Mouse (Mus musculus) midbrain, postnatal 0 days (tissue): ENCODE data around the gene Rhox4g. TPM values are rescaled to one million over a fixed set of nuclear protein-coding genes. Genes with fewer than 3 reads are reported as not detected.

Experiments
- polyA plus RNA-seq: library from polyadenylated mRNA; unstranded; fragments of >200 nt; fragmentation: Nextera tagmentation; extraction: Ambion mirVana; gene quantifications from 2 replicates; pipeline ENCODE4 v1.2.1, GENCODE M21; 2015
- total RNA-seq: library from RNA; depleted of rRNA; stranded (reverse); fragments of >200 nt; gene quantifications from 2 replicates; pipeline ENCODE4 v1.2.3, GENCODE M21; 2014; rRNA removed

The Rhox4g gene
- total and polyA plus RNA-seq, 2 experiments from 2014 or later: not detected

Other genes starting within 250 kb of the Rhox4g start
- gene Rhox2b, start 239.3 kb downstream of the Rhox4g start, total RNA-seq: not detected in 2 replicates
- not detected in 2 replicates for gene Rhox2b, start 239.3 kb downstream of the Rhox4g start, polyA plus RNA-seq
- not detected in 2 replicates for gene Rhox4b, start 218.8 kb downstream of the Rhox4g start, total RNA-seq
- not detected in 2 replicates for gene Rhox4b, start 218.8 kb downstream of the Rhox4g start, polyA plus RNA-seq
- not detected in 2 replicates for gene Rhox2c, start 197.6 kb downstream of the Rhox4g start, total RNA-seq
- not detected in 2 replicates for gene Rhox2c, start 197.6 kb downstream of the Rhox4g start, polyA plus RNA-seq
- gene Rhox3c, start 192.7 kb downstream of the Rhox4g start, total RNA-seq: not detected in 2 replicates
- not detected in 2 replicates for gene Rhox3c, start 192.7 kb downstream of the Rhox4g start, polyA plus RNA-seq
- not detected in 2 replicates for gene Rhox4c, start 171.0 kb downstream of the Rhox4g start, total RNA-seq
- not detected in 2 replicates for gene Rhox4c, start 171.0 kb downstream of the Rhox4g start, polyA plus RNA-seq
- gene Rhox2d, start 157.9 kb downstream of the Rhox4g start, total RNA-seq: not detected in 2 replicates
- gene Rhox2d, start 157.9 kb downstream of the Rhox4g start, polyA plus RNA-seq: not detected in 2 replicates
- gene Rhox4d, start 137.0 kb downstream of the Rhox4g start, total RNA-seq: not detected in 2 replicates
- gene Rhox4d, start 137.0 kb downstream of the Rhox4g start, polyA plus RNA-seq: not detected in 2 replicates
- gene Rhox2e, start 120.9 kb downstream of the Rhox4g start, total RNA-seq: not detected in 2 replicates
- gene Rhox2e, start 120.9 kb downstream of the Rhox4g start, polyA plus RNA-seq: 0.20 TPM in 1 of 2 replicates, not detected in the other
- not detected in 2 replicates for gene Rhox3e, start 109.3 kb downstream of the Rhox4g start, total RNA-seq
- gene Rhox3e, start 109.3 kb downstream of the Rhox4g start, polyA plus RNA-seq: not detected in 2 replicates
- not detected in 2 replicates for gene Rhox4e, start 93.9 kb downstream of the Rhox4g start, total RNA-seq
- gene Rhox4e, start 93.9 kb downstream of the Rhox4g start, polyA plus RNA-seq: not detected in 2 replicates
- gene Rhox2f, start 79.9 kb downstream of the Rhox4g start, total RNA-seq: not detected in 2 replicates
- gene Rhox2f, start 79.9 kb downstream of the Rhox4g start, polyA plus RNA-seq: not detected in 2 replicates
- not detected in 2 replicates for gene Rhox3f, start 70.3 kb downstream of the Rhox4g start, total RNA-seq
- gene Rhox3f, start 70.3 kb downstream of the Rhox4g start, polyA plus RNA-seq: not detected in 2 replicates
- gene Rhox4f, start 43.6 kb downstream of the Rhox4g start, total RNA-seq: not detected in 2 replicates
- not detected in 2 replicates for gene Rhox4f, start 43.6 kb downstream of the Rhox4g start, polyA plus RNA-seq
- gene Rhox3g, start 22.7 kb downstream of the Rhox4g start, total RNA-seq: not detected in 2 replicates
- not detected in 2 replicates for gene Rhox3g, start 22.7 kb downstream of the Rhox4g start, polyA plus RNA-seq
- not detected in 2 replicates for gene Rhox2g, start 7.9 kb downstream of the Rhox4g start, total RNA-seq
- not detected in 2 replicates for gene Rhox2g, start 7.9 kb downstream of the Rhox4g start, polyA plus RNA-seq
- not detected in 2 replicates for gene Rhox3h, start 17.4 kb upstream of the Rhox4g start, total RNA-seq
- not detected in 2 replicates for gene Rhox3h, start 17.4 kb upstream of the Rhox4g start, polyA plus RNA-seq
- not detected in 2 replicates for gene Rhox2h, start 21.9 kb upstream of the Rhox4g start, total RNA-seq
- not detected in 2 replicates for gene Rhox2h, start 21.9 kb upstream of the Rhox4g start, polyA plus RNA-seq
- 1.5 TPM in 1 of 2 replicates, not detected in the other for gene Rhox5, start 153.5 kb upstream of the Rhox4g start, total RNA-seq
- gene Rhox5, start 153.5 kb upstream of the Rhox4g start, polyA plus RNA-seq: 0.69 and 1.1 TPM in 2 replicates
- not detected in 2 replicates for gene Rhox6, start 175.6 kb upstream of the Rhox4g start, total RNA-seq
- not detected in 2 replicates for gene Rhox6, start 175.6 kb upstream of the Rhox4g start, polyA plus RNA-seq
- gene Rhox7a, start 180.4 kb upstream of the Rhox4g start, total RNA-seq: not detected in 2 replicates
- not detected in 2 replicates for gene Rhox7a, start 180.4 kb upstream of the Rhox4g start, polyA plus RNA-seq
- gene Rhox8, start 227.6 kb upstream of the Rhox4g start, total RNA-seq: not detected in 2 replicates
- not detected in 2 replicates for gene Rhox8, start 227.6 kb upstream of the Rhox4g start, polyA plus RNA-seq
- not detected in 2 replicates for gene Rhox7b, start 245.9 kb upstream of the Rhox4g start, total RNA-seq
- not detected in 2 replicates for gene Rhox7b, start 245.9 kb upstream of the Rhox4g start, polyA plus RNA-seq